Mouse (Mus musculus) stomach, embryonic 15.5 days (tissue): Measurements from ENCODE around the gene Gbp10. TPM values are rescaled to one million over a fixed set of nuclear protein-coding genes. Genes with fewer than 3 reads are reported as not detected.
"Not testable (repeated sequence)": the region's sequence is repeated elsewhere in the genome, so short reads cannot be mapped to it uniquely, and the experiment has no call there.

Experiments used
- ATAC-seq: fragments of 200-750 bp; cut with Nextera tagmentation; 2 replicates; pipeline ENCODE4 v1.8.0; 2017; ENCODE audit warnings: low read depth, moderate number of reproducible peaks, moderate TSS enrichment; ENCODE audit not compliant: insufficient read depth, low FRiP score
- H3K27ac ChIP-seq: fragments of 300-500 bp; sonication (generic); 2 replicates; pipeline ENCODE4 v1.5.1; 2015; ENCODE audit warnings: mild to moderate bottlenecking, inconsistent platforms
- H3K27me3 ChIP-seq: fragments of 300-500 bp; sonication (generic); replicated peaks from 2 replicates; pipeline ENCODE4 v1.6.1; 2015; ENCODE audit warnings: inconsistent platforms
- H3K36me3 ChIP-seq: fragments of 300-500 bp; sonication (generic); 2 replicates; pipeline ENCODE4 v1.6.1; 2015; ENCODE audit warnings: inconsistent platforms
- H3K4me1 ChIP-seq: fragments of 300-500 bp; sonication (generic); 2 replicates; pipeline ENCODE4 v1.6.1; 2015; ENCODE audit warnings: inconsistent platforms
- H3K4me2 ChIP-seq: fragments of 300-500 bp; sonication (generic); 2 replicates; pipeline ENCODE4 v1.6.1; 2015; ENCODE audit warnings: mild to moderate bottlenecking, inconsistent platforms
- H3K4me3 ChIP-seq: fragments of 300-500 bp; sonication (generic); replicated peaks from 2 replicates; pipeline ENCODE4 v1.5.1; 2015; ENCODE audit warnings: inconsistent platforms
- H3K9ac ChIP-seq: fragments of 300-500 bp; sonication (generic); 2 replicates; pipeline ENCODE4 v1.6.1; 2015; ENCODE audit warnings: inconsistent platforms
- H3K9me3 ChIP-seq: fragments of 300-500 bp; sonication (generic); 2 replicates; pipeline ENCODE4 v1.6.1; 2016; ENCODE audit warnings: inconsistent platforms
- WGBS: fragments of 180-500 bp; shearing (Covaris S2); methylation state at CpG from one replicate; pipeline ENCODE4 v1.1.7; 2015; 5-methylcytosine and 5-hydroxymethylcytosine counted together
- polyA plus RNA-seq: library from polyadenylated mRNA; unstranded; fragments of >200 nt; fragmentation: Nextera tagmentation; extraction: Ambion mirVana; gene quantifications from 2 replicates; pipeline ENCODE4 v1.2.1, GENCODE M21; 2015

Gbp10 gene
- 0.08 and 0.53 TPM in 2 replicates for polyA plus RNA-seq

GRCm38 (mm10) chr5:105239483-105240047, at the start of gene Gbp10:
Gene Gbp10 (minus strand): TSS chr5:105239533.
- H3K4me2 ChIP-seq, H3K4me1 ChIP-seq, H3K36me3 ChIP-seq, H3K27ac ChIP-seq, H3K4me3 ChIP-seq, H3K9ac ChIP-seq, H3K27me3 ChIP-seq, H3K9me3 ChIP-seq: not testable (repeated sequence)
- peak; percentile 35; the same call in 1 of the 2 replicates for ATAC-seq

GRCm38 (mm10) chr5:105260673-105261072, 21.3 kb upstream of the Gbp10 start:
- H3K9ac ChIP-seq, H3K36me3 ChIP-seq, H3K4me3 ChIP-seq, H3K27me3 ChIP-seq, H3K4me2 ChIP-seq, ATAC-seq, H3K4me1 ChIP-seq, H3K27ac ChIP-seq, H3K9me3 ChIP-seq: not testable (repeated sequence)
- WGBS, result 80% methylated on average over 1 of the region's 3 CpGs

DNA sequence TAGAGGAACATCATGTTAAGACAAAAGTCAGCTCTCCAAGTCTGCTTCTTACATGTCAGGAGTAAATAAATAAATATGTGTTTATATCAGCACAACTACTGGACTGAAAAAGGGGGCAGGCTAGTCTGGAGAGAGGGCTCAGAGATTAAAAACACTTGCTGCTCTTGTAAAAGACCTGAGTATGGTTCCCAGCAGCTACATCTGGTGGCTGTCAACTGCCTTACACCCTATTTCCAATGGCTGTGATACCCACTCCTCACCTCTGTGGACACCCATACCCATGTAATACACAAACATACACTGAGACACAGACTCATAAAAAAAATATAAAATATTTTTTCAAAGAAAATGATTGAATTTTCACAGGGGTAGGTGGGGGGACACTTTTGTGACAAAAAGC, 13.2 kb upstream of the Gbp10 start:
- Histone ChIP-seq H3K4me1 (no peaks in the 10 kb centered on the region), H3K27ac (no peak overlapping the region), H3K4me3 (no peak overlapping the region), H3K9me3 (no peaks in the 10 kb centered on the region), H3K27me3 (no peaks in the 10 kb centered on the region), H3K9ac (no peak overlapping the region), H3K4me2 (no peak overlapping the region), H3K36me3 (no peaks in the 10 kb centered on the region)
- ATAC-seq, result no peak

DNA sequence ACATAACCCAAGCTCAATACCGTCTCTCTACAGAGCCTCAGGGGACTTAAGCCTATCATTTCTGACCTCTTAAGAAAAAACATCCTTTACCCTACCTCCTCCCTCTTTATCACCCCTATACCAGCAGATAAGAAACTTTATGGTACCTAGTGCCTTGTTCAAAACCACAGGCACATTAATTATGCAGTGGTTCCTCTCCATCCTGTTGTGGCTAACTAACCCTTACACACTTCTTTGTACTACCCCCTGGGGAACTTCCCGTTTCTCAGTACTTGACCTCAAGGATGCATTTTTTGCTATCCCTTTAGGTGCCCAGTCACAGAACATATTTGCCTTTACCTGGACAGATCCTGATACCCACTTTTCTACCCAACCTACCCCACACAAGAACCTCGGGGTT, 5.4 kb upstream of the Gbp10 start:
- H3K9ac ChIP-seq, H3K4me2 ChIP-seq, H3K27me3 ChIP-seq, H3K9me3 ChIP-seq, H3K4me3 ChIP-seq, H3K4me1 ChIP-seq, H3K36me3 ChIP-seq, ATAC-seq, H3K27ac ChIP-seq: not testable (repeated sequence)
- WGBS, result 74% methylated on average over 3 of the region's 3 CpGs

GRCm38 (mm10) chr5:105240982-105241381, 1.6 kb upstream of the Gbp10 start:
- not testable (repeated sequence) for H3K4me3 ChIP-seq, ATAC-seq, H3K9me3 ChIP-seq, H3K36me3 ChIP-seq, H3K4me2 ChIP-seq, H3K9ac ChIP-seq, H3K27me3 ChIP-seq, H3K4me1 ChIP-seq, H3K27ac ChIP-seq
- WGBS, result 82% methylated on average over 5 of the region's 5 CpGs

- H3K4me3 ChIP-seq, H3K4me1 ChIP-seq, H3K9me3 ChIP-seq, H3K27ac ChIP-seq, H3K4me2 ChIP-seq, H3K9ac ChIP-seq, H3K27me3 ChIP-seq, H3K36me3 ChIP-seq, ATAC-seq: not testable (repeated sequence)
- 80% methylated on average over 1 of the region's 1 CpGs for WGBS
These were observed 931 bp downstream of the Gbp10 start for GRCm38 (mm10) chr5:105238402-105238801.

DNA sequence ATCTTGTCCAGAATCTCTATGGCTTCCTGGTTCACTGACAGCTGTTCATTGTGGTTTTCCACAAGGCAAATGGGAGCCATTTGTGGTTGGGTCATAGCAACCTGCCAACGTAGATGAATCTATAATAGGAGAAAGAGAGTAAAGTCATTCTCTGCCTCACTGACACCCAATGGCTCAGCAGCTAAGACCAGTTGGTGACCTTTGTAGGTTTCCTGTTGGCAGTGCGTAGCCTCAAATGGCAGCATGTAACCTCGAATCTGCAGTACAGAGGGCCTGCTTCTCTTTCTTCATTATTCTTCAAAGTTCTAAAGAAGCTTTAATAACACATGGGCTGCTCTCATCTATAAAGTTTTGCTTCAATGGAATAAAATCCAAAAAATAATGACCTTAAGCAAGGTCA, 3.3 kb downstream of the Gbp10 start:
- ATAC-seq, H3K27me3 ChIP-seq, H3K9ac ChIP-seq, H3K4me2 ChIP-seq, H3K27ac ChIP-seq, H3K36me3 ChIP-seq, H3K9me3 ChIP-seq, H3K4me1 ChIP-seq, H3K4me3 ChIP-seq: not testable (repeated sequence)
- 80% methylated on average over 3 of the region's 3 CpGs for WGBS

GRCm38 (mm10) chr5:105208957-105209356, 30.4 kb downstream of the Gbp10 start:
- WGBS, result 83% methylated on average over 1 of the region's 3 CpGs
- ATAC-seq, H3K27ac ChIP-seq, H3K9me3 ChIP-seq, H3K4me2 ChIP-seq, H3K27me3 ChIP-seq, H3K4me3 ChIP-seq, H3K4me1 ChIP-seq, H3K9ac ChIP-seq, H3K36me3 ChIP-seq: not testable (repeated sequence)

- not testable (repeated sequence) for H3K9me3 ChIP-seq, ATAC-seq, H3K9ac ChIP-seq, H3K4me3 ChIP-seq, H3K27ac ChIP-seq, H3K4me2 ChIP-seq, H3K4me1 ChIP-seq, H3K27me3 ChIP-seq, H3K36me3 ChIP-seq
- WGBS, result 76% methylated on average over 4 of the region's 4 CpGs
These were observed 38.5 kb downstream of the Gbp10 start for GRCm38 (mm10) chr5:105200791-105201355.

DNA sequence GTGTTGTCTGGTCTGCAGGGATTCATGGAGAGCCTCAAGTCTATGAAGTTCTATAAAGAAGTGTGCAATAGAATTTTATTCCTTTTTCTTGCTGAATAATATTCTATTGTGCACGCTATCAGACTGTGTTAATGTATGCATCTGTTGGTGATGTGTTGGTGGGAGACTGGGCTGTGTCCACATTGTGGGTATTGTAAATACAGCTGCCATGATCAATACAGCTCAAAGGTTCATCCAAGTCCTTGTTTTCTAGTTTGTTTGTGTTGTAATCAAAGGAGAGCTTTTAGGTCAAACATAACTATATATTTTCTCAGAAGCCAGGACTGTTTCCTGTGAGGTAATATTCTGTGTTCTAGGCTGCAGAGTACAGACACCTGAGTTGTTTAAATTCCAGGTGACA, 40.2 kb downstream of the Gbp10 start:
- not testable (repeated sequence) for H3K9ac ChIP-seq, H3K4me3 ChIP-seq, H3K27ac ChIP-seq, H3K27me3 ChIP-seq, ATAC-seq, H3K36me3 ChIP-seq, H3K4me1 ChIP-seq, H3K4me2 ChIP-seq, H3K9me3 ChIP-seq
- 91% methylated on average over 1 of the region's 1 CpGs for WGBS

DNA sequence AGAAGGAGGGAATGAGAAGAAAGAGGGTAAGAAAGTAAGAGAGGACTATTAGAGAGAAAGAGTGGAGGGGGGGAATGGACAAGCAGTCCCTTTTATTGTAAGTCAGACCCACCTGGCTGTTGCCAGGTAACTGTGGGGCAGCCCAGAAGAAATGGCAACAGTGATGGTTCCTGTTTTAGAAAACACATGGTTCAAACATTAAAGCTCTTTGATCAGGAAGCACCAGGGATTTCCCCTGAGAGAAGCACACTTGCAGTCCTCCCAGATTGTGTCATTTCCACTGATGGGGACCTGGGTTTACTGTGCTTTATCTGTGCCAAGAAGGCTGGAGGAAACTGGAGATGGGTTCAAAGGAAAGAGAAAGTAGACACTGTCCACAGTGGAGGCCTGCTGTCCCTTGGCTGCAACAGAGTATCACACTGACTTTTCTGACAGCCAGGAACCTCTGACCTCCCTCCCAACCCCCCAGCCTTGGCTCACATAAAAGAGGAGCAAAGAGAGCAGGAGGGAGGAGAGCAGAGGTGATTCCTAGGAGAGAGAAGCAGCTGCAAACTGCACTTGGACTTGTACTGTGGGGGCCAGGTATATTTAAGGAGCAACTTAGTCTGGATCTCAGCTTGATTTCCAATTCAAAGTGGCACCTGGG, 41.3 kb downstream of the Gbp10 start:
- H3K27me3 ChIP-seq, H3K9ac ChIP-seq: not testable (repeated sequence)

GRCm38 (mm10) chr5:105196308-105196707, 43.0 kb downstream of the Gbp10 start:
- WGBS, result 87% methylated on average over 5 of the region's 5 CpGs
- H3K4me1 ChIP-seq, H3K27me3 ChIP-seq, H3K27ac ChIP-seq, H3K9me3 ChIP-seq, ATAC-seq, H3K9ac ChIP-seq, H3K4me3 ChIP-seq, H3K36me3 ChIP-seq, H3K4me2 ChIP-seq: not testable (repeated sequence)

More for the DNA sequence above, 41.3 kb downstream of the Gbp10 start:
- not testable (repeated sequence) for H3K4me3 ChIP-seq, ATAC-seq, H3K27ac ChIP-seq, H3K36me3 ChIP-seq, H3K4me2 ChIP-seq, H3K9me3 ChIP-seq, H3K4me1 ChIP-seq

- not testable (repeated sequence) for ATAC-seq, H3K4me3 ChIP-seq, H3K27ac ChIP-seq, H3K9ac ChIP-seq, H3K9me3 ChIP-seq, H3K36me3 ChIP-seq, H3K4me1 ChIP-seq, H3K4me2 ChIP-seq, H3K27me3 ChIP-seq
- WGBS, result 64% methylated on average over 2 of the region's 2 CpGs
These were observed 46.8 kb downstream of the Gbp10 start for GRCm38 (mm10) chr5:105192536-105192935.
